Mouse (Mus musculus): ENCODE results near the gene Gm10842. TPM values are rescaled to one million over a fixed set of nuclear protein-coding genes. Genes with fewer than 3 reads are reported as not detected.
A peak's percentile ranks its signal among the peaks of the same experiment; 100 is the strongest.

The Gm10842 gene
- polyA plus RNA-seq, 1 experiment from 2014 or later = not detected

- H3K9ac ChIP-seq = peak overlapping the region; percentile 98
- no peak for ATAC-seq (replicated peaks; ENCODE audit: low FRiP score)
- no peaks in the 10 kb centered on the region for H3K27me3 ChIP-seq
- no peaks in the 10 kb centered on the region for H3K9me3 ChIP-seq (replicated peaks)
- peak overlapping the region; percentile 93 for H3K27ac ChIP-seq
- H3K4me1 ChIP-seq = peaks cover 28% of the 10 kb centered on the region
- H3K4me2 ChIP-seq = peak overlapping the region; percentile 81
- 5% methylated on average over 4 of the region's 4 CpGs for WGBS
- H3K36me3 ChIP-seq = peaks cover 30% of the 10 kb centered on the region
- H3K4me3 ChIP-seq (replicated peaks) = peak overlapping the region; percentile 74
Observed at GRCm38 (mm10) chr11:105182461-105182855, 35.8 kb downstream of the Gm10842 start.

GRCm38 (mm10) chr11:105184678-105185077 lies 38.0 kb downstream of the Gm10842 start:
- Histone ChIP-seq H3K9me3 (replicated peaks) (no peaks in the 10 kb centered on the region), H3K9ac (no peak overlapping the region), H3K36me3 (peaks cover 39% of the 10 kb centered on the region), H3K4me1 (peaks cover 14% of the 10 kb centered on the region), H3K27ac (no peak overlapping the region), H3K4me2 (no peak overlapping the region), H3K27me3 (no peaks in the 10 kb centered on the region), H3K4me3 (replicated peaks) (no peak overlapping the region)
- ATAC-seq (replicated peaks; ENCODE audit: low FRiP score) = no peak
- 93% methylated on average over 3 of the region's 3 CpGs for WGBS

GRCm38 (mm10) chr11:105192186-105192585 lies 45.5 kb downstream of the Gm10842 start:
- WGBS = 90% methylated on average over 3 of the region's 3 CpGs

More at GRCm38 (mm10) chr11:105192186-105192585, 45.5 kb downstream of the Gm10842 start:
- Histone ChIP-seq H3K9ac (no peak overlapping the region), H3K27ac (no peak overlapping the region), H3K4me2 (no peak overlapping the region), H3K4me3 (replicated peaks) (no peak overlapping the region), H3K9me3 (replicated peaks) (no peaks in the 10 kb centered on the region), H3K36me3 (peaks cover 40% of the 10 kb centered on the region), H3K27me3 (no peaks in the 10 kb centered on the region), H3K4me1 (no peaks in the 10 kb centered on the region)
- no peak for ATAC-seq (replicated peaks; ENCODE audit: low FRiP score)

Other genes starting within 250 kb of the Gm10842 start
- gene Efcab3, start 83.3 kb upstream of the Gm10842 start, polyA plus RNA-seq (2015; fragmentation: Nextera tagmentation; extraction: Ambion mirVana) = 0.29 and 0.44 TPM in 2 replicates
- gene Mettl2, start 20.5 kb upstream of the Gm10842 start, polyA plus RNA-seq (2015; fragmentation: Nextera tagmentation; extraction: Ambion mirVana) = 45.6 TPM in 2 replicates
- gene Tlk2, start 31.9 kb downstream of the Gm10842 start, polyA plus RNA-seq (2015; fragmentation: Nextera tagmentation; extraction: Ambion mirVana) = 18.1 and 21.1 TPM in 2 replicates
- gene Mrc2, start 145.8 kb downstream of the Gm10842 start, polyA plus RNA-seq (2015; fragmentation: Nextera tagmentation; extraction: Ambion mirVana) = 19.1 and 21.3 TPM in 2 replicates

Measured in kidney, embryonic 15.5 days (tissue).